Mouse (Mus musculus) kidney, adult 2 months (tissue): ENCODE data around the gene Tmem229b. TPM values are rescaled to one million over a fixed set of nuclear protein-coding genes. Genes with fewer than 3 reads are reported as not detected.
"Not testable (repeated sequence)": the region's sequence is repeated elsewhere in the genome, so short reads cannot be mapped to it uniquely, and the experiment has no call there.

Source experiments
- DNase-seq: peaks from one replicate; pipeline ENCODE4 v3.0.0; 2021
- H3K27ac ChIP-seq: fragments of 200-500 bp; 2 replicates; pipeline ENCODE4 v1.5.1; 2012; ENCODE audit warnings: low read depth, low read length, control low read depth, inconsistent platforms; ENCODE audit not compliant: insufficient read depth
- H3K27me3 ChIP-seq: fragments of 200-500 bp; replicated peaks from 2 replicates; pipeline ENCODE4 v1.6.1; 2012; ENCODE audit warnings: mild to moderate bottlenecking, moderate library complexity, low read length, inconsistent platforms; ENCODE audit not compliant: control insufficient read depth, insufficient read depth
- H3K36me3 ChIP-seq: fragments of 200-500 bp; 2 replicates; pipeline ENCODE4 v1.6.1; 2012; ENCODE audit warnings: mild to moderate bottlenecking, moderate library complexity, low read length, inconsistent platforms; ENCODE audit not compliant: control insufficient read depth, insufficient read depth
- H3K4me1 ChIP-seq: fragments of 200-500 bp; 2 replicates; pipeline ENCODE4 v1.6.1; 2011; ENCODE audit warnings: low read length; ENCODE audit not compliant: control insufficient read depth, insufficient read depth
- H3K4me3 ChIP-seq: fragments of 200-500 bp; 2 replicates; pipeline ENCODE4 v1.5.1; 2011; ENCODE audit warnings: mild to moderate bottlenecking, low read depth, low read length, control low read depth; ENCODE audit not compliant: insufficient read depth
- CTCF ChIP-seq: fragments of 200-500 bp; conservative IDR thresholded peaks from 2 replicates; pipeline ENCODE4 v1.5.1; 2011; ENCODE audit warnings: low read depth, mild to moderate bottlenecking, control low read depth, low read length, moderate library complexity, mixed read lengths; ENCODE audit not compliant: insufficient read depth, insufficient read length
- POLR2A ChIP-seq: fragments of 200-500 bp; IDR thresholded peaks from one replicate; pipeline ENCODE4 v1.6.1; 2011; ENCODE audit warnings: low read depth, low read length, control low read depth
- WGBS: fragments of 180-500 bp; shearing (Covaris S2); methylation state at CpG from one replicate; pipeline ENCODE4 v1.1.7; 2018; 5-methylcytosine and 5-hydroxymethylcytosine counted together
- polyA plus RNA-seq: library from polyadenylated mRNA; depleted of rRNA; stranded (reverse); fragments of >200 nt; gene quantifications from 2 replicates; pipeline ENCODE4 v1.2.3, GENCODE M21; 2012

Gene Tmem229b
- polyA plus RNA-seq, 1 experiment, result 7.4 TPM

DNA sequence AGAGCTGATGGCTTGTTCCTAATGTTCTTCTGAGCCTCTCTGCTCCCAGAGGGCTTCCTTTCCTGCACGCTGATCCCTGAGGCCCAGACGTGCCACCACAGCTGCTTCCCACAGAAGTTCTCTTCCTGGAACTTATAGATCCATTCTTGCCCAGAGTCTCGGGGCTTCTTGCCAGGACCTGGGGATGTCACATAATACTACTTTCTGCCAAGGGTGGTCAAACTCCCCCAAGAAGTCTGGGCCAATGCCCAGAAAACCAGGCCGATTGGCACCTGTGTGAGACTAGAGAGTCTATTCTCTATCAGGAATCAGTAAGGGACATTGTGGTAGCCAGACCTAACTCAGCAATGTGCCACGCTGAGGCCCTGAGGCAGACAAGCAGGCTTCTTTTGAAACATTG, 80.1 kb downstream of the Tmem229b start:
- TF ChIP-seq CTCF, result no peak
- 71% methylated on average over 5 of the region's 5 CpGs for WGBS
- no peaks in the 10 kb centered on the region for H3K36me3 ChIP-seq
- DNase-seq, result no peak
- H3K4me3 ChIP-seq, result no peak overlapping the region
- H3K4me1 ChIP-seq, result no peaks in the 10 kb centered on the region
- H3K27me3 ChIP-seq, result no peaks in the 10 kb centered on the region
- no peak overlapping the region for H3K27ac ChIP-seq

DNA sequence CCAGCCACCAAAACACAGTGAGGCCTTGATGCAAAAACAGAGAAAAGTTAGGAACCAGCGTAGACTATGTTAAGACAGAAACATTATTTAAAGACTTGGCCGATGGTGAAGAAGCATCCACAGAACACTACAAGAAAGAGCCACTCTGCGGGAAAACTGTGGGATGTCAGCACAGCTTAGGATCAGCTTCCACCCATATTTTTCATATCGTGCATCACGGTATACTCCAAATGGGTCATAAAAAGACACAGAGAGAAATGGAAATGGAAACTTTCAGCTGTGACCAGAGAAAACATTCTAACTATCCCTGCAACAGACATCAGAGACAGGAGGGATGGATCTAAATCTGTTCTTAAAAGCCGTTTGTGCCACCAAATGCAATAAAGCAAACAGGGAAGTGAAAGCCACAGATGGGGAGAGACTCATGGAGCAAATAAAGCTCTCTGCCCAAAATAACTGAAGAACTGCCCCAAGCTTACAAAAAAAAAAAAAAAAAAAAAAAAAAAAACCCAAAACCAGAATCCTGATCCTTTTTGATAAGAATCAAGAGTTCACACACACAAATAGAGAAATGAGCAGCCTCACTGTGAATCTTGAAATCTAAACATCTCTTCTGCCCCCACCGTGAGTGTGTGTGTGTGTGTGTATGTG, 83.8 kb downstream of the Tmem229b start:
- DNase-seq, result no peak
- no peaks in the 10 kb centered on the region for H3K36me3 ChIP-seq
- H3K4me1 ChIP-seq, result no peaks in the 10 kb centered on the region
- H3K27ac ChIP-seq, result no peak overlapping the region
- WGBS, result 79% methylated on average over 7 of the region's 7 CpGs
- no peak for TF ChIP-seq POLR2A
- TF ChIP-seq CTCF, result no peak
- no peak overlapping the region for H3K4me3 ChIP-seq
- no peaks in the 10 kb centered on the region for H3K27me3 ChIP-seq

DNA sequence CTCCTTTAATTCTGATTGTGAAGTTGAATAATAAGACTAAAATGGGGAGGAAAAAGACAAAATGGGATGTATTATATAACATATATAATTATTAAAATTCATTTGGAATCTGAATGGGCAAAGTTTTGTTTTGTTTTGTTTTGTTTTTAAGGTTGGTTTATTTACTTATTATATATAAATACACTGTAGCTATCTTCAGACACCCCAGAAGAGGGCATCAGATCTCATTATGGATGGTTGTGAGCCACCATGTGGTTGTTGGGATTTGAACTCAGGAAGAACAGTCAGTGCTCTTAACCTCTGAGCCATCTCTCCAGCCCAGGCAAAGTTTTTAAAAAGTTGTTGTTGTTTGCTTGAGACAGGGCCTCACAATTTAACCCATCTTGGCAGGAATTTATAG, 84.5 kb downstream of the Tmem229b start:
- not testable (repeated sequence) for DNase-seq, H3K36me3 ChIP-seq, H3K27ac ChIP-seq, H3K4me3 ChIP-seq, H3K4me1 ChIP-seq, H3K27me3 ChIP-seq

DNA sequence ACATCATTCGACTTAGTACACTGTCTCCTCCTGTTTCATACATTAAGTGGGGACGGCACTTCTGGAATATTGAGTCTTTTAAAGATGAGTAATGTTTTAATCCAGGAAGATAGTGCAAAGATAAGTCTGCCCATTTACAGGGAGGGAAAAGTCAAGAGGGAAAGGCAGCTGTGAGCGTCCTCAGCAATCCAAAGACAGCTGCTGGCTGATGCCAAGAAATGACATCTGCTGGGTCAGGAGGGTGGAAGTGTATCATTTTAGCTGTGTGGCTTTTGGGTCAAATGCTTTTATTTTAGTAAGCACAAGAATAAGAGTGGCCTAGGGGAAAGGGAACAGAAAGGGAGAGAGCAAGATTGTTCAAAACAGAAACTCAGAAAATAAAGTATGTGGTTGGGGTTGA, 85.4 kb downstream of the Tmem229b start:
- Histone ChIP-seq H3K4me3 (no peak overlapping the region), H3K36me3 (no peaks in the 10 kb centered on the region), H3K27me3 (no peaks in the 10 kb centered on the region), H3K4me1 (no peaks in the 10 kb centered on the region), H3K27ac (no peak overlapping the region)
- WGBS, result 69% methylated on average over 3 of the region's 3 CpGs
- DNase-seq, result no peak
- TF ChIP-seq CTCF (no peak), POLR2A (no peak)

DNA sequence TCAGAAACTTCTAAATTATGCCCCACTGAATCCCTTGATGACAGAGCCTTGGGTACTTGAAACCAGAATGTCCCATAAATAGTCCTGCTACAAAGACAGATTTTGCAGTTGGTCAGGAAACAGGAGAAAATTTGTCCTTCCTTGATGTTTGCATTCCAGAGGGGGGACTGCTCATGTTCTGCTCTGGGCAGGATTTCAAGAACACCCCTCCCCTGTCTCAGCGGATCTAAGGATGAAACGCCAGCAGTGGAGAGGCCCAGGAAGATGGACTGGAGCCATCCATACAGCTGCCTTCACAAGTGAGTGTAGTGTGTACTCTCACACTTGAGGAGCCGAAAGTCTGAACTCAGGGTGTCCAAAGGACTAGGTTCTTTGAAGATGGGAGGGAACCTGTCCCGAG, 86.0 kb downstream of the Tmem229b start:
- H3K4me3 ChIP-seq, result no peak overlapping the region
- TF ChIP-seq POLR2A (no peak), CTCF (no peak)
- H3K27me3 ChIP-seq, result no peaks in the 10 kb centered on the region
- H3K36me3 ChIP-seq, result no peaks in the 10 kb centered on the region
- no peaks in the 10 kb centered on the region for H3K4me1 ChIP-seq
- WGBS, result 50% methylated on average over 4 of the region's 4 CpGs
- DNase-seq, result no peak
- no peak overlapping the region for H3K27ac ChIP-seq

DNA sequence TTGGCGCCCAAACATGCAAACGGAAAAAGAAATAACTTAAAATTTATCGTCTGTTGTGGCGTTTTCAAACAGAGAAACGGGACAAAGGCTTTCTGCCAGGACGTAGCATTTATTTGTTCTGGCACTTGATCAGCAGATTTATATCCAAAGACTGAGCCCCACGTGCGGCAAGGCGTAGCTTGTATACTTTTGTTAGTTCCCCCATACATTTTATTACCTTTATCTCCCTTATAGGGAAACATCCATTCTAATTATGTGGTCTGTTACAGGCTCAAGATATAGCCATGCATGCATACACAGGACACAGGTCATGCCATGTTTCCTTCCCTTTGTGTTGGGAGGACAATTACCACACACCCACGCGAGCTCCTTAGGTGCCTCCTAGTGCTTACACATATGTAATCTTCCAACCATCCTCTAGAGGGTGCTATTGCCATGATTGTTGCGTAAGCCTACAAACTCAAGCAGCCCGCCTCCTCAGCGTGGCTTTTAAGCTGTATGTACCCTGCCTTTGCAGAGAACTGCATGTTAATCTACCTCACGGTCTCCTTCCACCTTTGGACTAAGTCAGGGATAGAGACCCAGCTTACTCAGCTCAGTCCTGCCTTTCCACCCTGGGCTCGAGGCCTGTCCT, 88.2 kb downstream of the Tmem229b start:
- H3K27me3 ChIP-seq, result no peaks in the 10 kb centered on the region
- H3K27ac ChIP-seq, result no peak overlapping the region
- DNase-seq, result peak; percentile 80
- no peaks in the 10 kb centered on the region for H3K4me1 ChIP-seq
- no peak overlapping the region for H3K4me3 ChIP-seq
- H3K36me3 ChIP-seq, result no peaks in the 10 kb centered on the region
- peak; percentile 89 for TF ChIP-seq CTCF
- TF ChIP-seq POLR2A, result no peak
- 17% methylated on average over 16 of the region's 16 CpGs for WGBS

DNA sequence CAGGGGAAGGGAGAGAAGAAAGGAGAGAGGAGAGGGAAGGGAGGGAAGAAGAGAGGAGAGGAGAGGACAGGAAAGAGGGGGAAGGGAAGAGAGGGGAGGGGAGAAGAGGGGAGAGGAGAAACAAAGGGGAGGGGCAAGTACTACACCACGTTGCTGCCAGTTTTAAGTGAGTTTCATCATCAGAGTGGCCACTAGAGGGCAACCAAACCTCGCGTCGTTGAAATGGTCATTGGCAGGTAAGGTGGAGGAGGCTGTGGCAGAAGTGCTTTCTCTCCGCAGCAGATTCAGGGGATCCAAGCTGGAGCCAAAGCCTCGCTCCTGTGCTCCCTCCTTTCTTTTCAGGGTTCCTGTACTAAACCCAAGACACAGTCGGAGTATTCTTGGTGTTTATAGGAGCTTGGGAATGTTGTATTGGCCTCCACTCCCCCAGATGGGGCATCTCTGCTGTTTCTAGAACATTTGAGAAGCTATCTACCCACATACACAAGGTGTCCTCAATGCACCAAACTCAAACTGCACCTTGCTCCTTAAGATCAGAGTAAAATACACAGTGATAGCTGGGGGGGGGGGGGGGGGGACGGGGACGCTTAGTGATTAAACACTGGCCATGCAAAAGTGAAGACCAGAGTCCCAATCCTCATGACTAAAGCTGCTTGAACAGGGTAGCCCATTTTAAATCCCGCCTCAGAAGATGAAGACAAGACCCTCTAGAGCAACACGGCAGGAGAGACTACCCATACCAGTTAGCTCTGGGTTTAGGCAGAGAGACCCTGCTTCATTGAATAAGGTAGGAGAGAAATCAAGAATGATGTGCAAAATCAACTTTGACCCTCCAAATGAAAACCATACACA, 89.0 kb downstream of the Tmem229b start:
- no peaks in the 10 kb centered on the region for H3K36me3 ChIP-seq
- DNase-seq, result peak; percentile 91
- H3K4me1 ChIP-seq, result no peaks in the 10 kb centered on the region
- H3K4me3 ChIP-seq, result no peak overlapping the region
- TF ChIP-seq POLR2A (no peak), CTCF (peak; percentile 95)
- no peaks in the 10 kb centered on the region for H3K27me3 ChIP-seq
- H3K27ac ChIP-seq, result no peak overlapping the region
- 11% methylated on average over 11 of the region's 11 CpGs for WGBS
